Mouse (Mus musculus): ENCODE measurements around the gene Tcaim. TPM values are rescaled to one million over a fixed set of nuclear protein-coding genes. Genes with fewer than 3 reads are reported as not detected.

The Tcaim gene
- 1.5 TPM for polyA plus RNA-seq (2012; fragmentation: generic; extraction: Trizol)
- long read RNA-seq, experiment 1, partial matches to known transcripts: 1 of 4 reads
- long read RNA-seq, experiment 1, other reads (novel, unspliced or antisense): 1 of 4 reads
- long read RNA-seq, experiment 2, transcript Tcaim-201 (11 exons, 3,049 nt): major isoform, 24 of 30 reads
- long read RNA-seq, experiment 2, partial matches to known transcripts: 0 of 30 reads
- long read RNA-seq, experiment 2, other reads (novel, unspliced or antisense): 5 of 30 reads

DNA sequence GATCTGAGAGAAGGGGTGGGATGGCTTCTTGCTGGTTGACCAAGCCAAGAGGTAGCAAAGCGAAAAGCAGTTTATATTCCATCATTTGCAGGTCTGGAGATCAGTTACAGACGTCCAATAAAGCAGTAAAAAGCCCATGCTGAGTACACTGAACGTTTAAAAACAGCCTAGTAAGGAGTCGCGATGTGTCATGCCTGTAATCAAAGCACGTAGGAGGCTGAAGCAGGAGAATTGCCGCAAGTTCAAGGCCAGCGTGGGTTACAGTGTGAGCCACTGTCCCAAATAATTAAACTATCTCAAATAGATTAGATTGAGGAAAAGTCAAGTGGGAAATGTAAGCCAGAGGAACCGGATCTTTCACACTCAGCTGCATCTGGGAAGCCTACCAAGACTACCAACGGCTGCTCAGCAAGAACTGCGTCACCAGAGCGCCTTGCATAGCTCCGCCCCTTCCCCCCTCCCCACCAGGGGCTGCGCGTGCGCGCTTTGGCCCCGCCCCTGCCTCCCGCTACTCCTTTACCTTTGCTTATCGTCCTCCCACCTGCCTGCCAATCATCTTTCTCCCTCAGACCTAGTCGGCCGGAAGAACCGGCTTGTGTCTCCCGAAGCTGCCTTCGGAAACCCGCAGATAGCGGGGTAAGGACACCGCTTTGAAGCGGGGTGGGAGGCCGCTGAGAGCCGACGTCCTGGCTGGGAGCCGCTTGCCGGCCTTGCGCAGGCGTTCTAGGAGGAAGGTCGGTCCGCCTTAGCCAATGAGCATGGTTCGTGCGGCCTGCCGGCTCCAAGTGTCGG, at the start of gene Tcaim:
Gene Tcaim (plus strand): TSS at position 487 of the 792 bp plus-strand sequence.
- peak within 1 kb of the TSS; percentile 94 for H3ac ChIP-seq (ENCODE audit: control insufficient read depth, insufficient read length, low read depth)
- no peaks in the 10 kb centered on the region for H3K36me3 ChIP-seq (ENCODE audit: control insufficient read depth, insufficient read depth)
- H3K27me3 ChIP-seq (ENCODE audit: control insufficient read depth, insufficient read depth, insufficient read length): no peaks in the 10 kb centered on the region
- no peak for TF ChIP-seq FOSL1 (IDR thresholded peaks at IDR 0.05; ENCODE audit: insufficient read depth, low read length, poor library complexity, severe bottlenecking)
- no peak for TF ChIP-seq MAX (IDR thresholded peaks at IDR 0.05)
- no peak for TF ChIP-seq MYOD1 (IDR thresholded peaks at IDR 0.05; ENCODE audit: control insufficient read depth, insufficient read length, low read depth)
- no peak for TF ChIP-seq CEBPB (IDR thresholded peaks at IDR 0.05; ENCODE audit: low read depth)
- TF ChIP-seq USF1 (IDR thresholded peaks at IDR 0.05; ENCODE audit: low read depth): no peak
- no peak for TF ChIP-seq CTCF (IDR thresholded peaks at IDR 0.05; ENCODE audit: control insufficient read depth, insufficient read depth, insufficient read length)
- TF ChIP-seq MYOG (IDR thresholded peaks at IDR 0.05; ENCODE audit: control insufficient read depth, extremely low read depth, insufficient read length): no peak
- peak within 1 kb of the TSS; percentile 45 for H3K4me3 ChIP-seq (ENCODE audit: insufficient read depth, poor library complexity, severe bottlenecking)
- H3K79me3 ChIP-seq (ENCODE audit: low read depth): no peaks in the 10 kb centered on the region
- no peaks in the 10 kb centered on the region for H3K79me2 ChIP-seq (ENCODE audit: control insufficient read depth, insufficient read depth)

DNA sequence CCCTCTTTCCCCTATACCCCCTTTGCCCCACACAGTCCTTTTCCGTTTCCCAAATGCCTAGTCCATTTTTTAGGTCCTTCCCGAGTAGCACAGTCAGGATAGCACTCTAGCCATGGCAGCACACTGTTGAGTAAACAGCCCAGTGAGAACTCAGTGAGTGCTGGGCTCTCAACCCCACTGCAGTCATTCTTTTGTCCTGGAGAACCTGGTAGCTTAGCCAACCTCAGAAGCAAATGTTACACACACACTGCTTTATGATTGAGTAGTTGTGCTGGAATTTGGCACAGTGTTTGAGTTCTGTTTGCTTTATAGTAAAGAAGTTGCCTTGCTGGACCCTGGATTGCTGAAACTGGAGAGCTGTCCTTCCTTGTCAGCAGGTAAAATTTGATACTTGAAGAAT, 47.7 kb upstream of the Tcaim start:
- no peaks in the 10 kb centered on the region for H3K27me3 ChIP-seq (ENCODE audit: control insufficient read depth, insufficient read depth, insufficient read length)
- H3K4me3 ChIP-seq (ENCODE audit: insufficient read depth, poor library complexity, severe bottlenecking): no peak overlapping the region
- TF ChIP-seq USF1 (IDR thresholded peaks at IDR 0.05; ENCODE audit: low read depth) (no peak), CTCF (IDR thresholded peaks at IDR 0.05; ENCODE audit: control insufficient read depth, insufficient read depth, insufficient read length) (no peak), MAX (IDR thresholded peaks at IDR 0.05) (no peak), MYOD1 (IDR thresholded peaks at IDR 0.05; ENCODE audit: control insufficient read depth, insufficient read length, low read depth) (no peak), CEBPB (IDR thresholded peaks at IDR 0.05; ENCODE audit: low read depth) (no peak), FOSL1 (IDR thresholded peaks at IDR 0.05; ENCODE audit: insufficient read depth, low read length, poor library complexity, severe bottlenecking) (no peak), MYOG (IDR thresholded peaks at IDR 0.05; ENCODE audit: control insufficient read depth, extremely low read depth, insufficient read length) (no peak)
- no peak overlapping the region for H3ac ChIP-seq (ENCODE audit: control insufficient read depth, insufficient read length, low read depth)
- no peaks in the 10 kb centered on the region for H3K79me3 ChIP-seq (ENCODE audit: low read depth)
- no peaks in the 10 kb centered on the region for H3K79me2 ChIP-seq (ENCODE audit: control insufficient read depth, insufficient read depth)
- no peaks in the 10 kb centered on the region for H3K36me3 ChIP-seq (ENCODE audit: control insufficient read depth, insufficient read depth)

DNA sequence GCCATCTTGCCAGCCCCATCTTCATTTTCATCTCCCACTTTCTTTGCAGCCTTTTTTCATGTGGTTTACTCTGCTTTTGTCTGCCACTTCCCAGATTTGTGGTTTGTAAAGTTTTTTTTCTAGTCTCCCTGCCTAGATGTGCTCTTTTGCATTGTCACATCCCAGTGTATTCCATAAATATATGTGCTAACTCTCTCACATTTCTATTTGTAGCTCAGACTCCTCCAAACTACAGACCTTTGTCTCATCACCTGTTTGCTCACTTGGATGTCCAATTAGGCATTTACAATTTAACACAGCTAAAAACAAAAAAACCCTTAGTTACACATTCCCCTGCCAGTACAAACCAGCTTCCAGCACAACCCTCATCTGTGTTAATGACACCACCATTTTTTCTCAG, 45.2 kb upstream of the Tcaim start:
- no peak for TF ChIP-seq CTCF (IDR thresholded peaks at IDR 0.05; ENCODE audit: control insufficient read depth, insufficient read depth, insufficient read length)
- TF ChIP-seq USF1 (IDR thresholded peaks at IDR 0.05; ENCODE audit: low read depth): no peak
- no peak for TF ChIP-seq MAX (IDR thresholded peaks at IDR 0.05)
- TF ChIP-seq CEBPB (IDR thresholded peaks at IDR 0.05; ENCODE audit: low read depth): no peak
- no peak for TF ChIP-seq MYOD1 (IDR thresholded peaks at IDR 0.05; ENCODE audit: control insufficient read depth, insufficient read length, low read depth)
- TF ChIP-seq MYOG (IDR thresholded peaks at IDR 0.05; ENCODE audit: control insufficient read depth, extremely low read depth, insufficient read length): no peak
- no peak for TF ChIP-seq FOSL1 (IDR thresholded peaks at IDR 0.05; ENCODE audit: insufficient read depth, low read length, poor library complexity, severe bottlenecking)
- no peaks in the 10 kb centered on the region for H3K79me2 ChIP-seq (ENCODE audit: control insufficient read depth, insufficient read depth)

DNA sequence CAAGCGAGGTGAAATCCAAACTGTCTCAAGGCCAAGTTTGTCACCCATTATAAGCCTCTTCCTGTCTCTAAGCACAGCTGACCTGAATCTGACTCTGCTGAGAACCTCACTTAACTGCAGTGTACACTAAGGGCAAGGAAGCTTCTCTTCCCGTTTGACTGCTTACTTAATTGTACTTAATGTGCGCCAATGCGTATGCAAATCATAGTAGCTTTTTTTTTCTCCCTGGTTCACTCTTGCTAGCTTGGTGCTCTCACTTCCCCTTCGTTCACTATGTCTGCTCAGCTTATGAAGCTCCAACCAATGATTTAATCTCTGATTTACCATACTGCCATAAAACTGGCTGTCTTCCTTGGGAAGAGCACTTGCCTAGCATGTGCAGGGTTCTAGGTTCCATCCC, 20.1 kb upstream of the Tcaim start:
- no peak overlapping the region for H3ac ChIP-seq (ENCODE audit: control insufficient read depth, insufficient read length, low read depth)
- no peaks in the 10 kb centered on the region for H3K36me3 ChIP-seq (ENCODE audit: control insufficient read depth, insufficient read depth)
- H3K79me2 ChIP-seq (ENCODE audit: control insufficient read depth, insufficient read depth): no peaks in the 10 kb centered on the region
- H3K27me3 ChIP-seq (ENCODE audit: control insufficient read depth, insufficient read depth, insufficient read length): peaks cover 5% of the 10 kb centered on the region
- no peak overlapping the region for H3K4me3 ChIP-seq (ENCODE audit: insufficient read depth, poor library complexity, severe bottlenecking)
- no peak for TF ChIP-seq MYOG (IDR thresholded peaks at IDR 0.05; ENCODE audit: control insufficient read depth, extremely low read depth, insufficient read length)
- no peak for TF ChIP-seq USF1 (IDR thresholded peaks at IDR 0.05; ENCODE audit: low read depth)
- no peak for TF ChIP-seq MAX (IDR thresholded peaks at IDR 0.05)
- no peak for TF ChIP-seq FOSL1 (IDR thresholded peaks at IDR 0.05; ENCODE audit: insufficient read depth, low read length, poor library complexity, severe bottlenecking)
- no peak for TF ChIP-seq CEBPB (IDR thresholded peaks at IDR 0.05; ENCODE audit: low read depth)
- TF ChIP-seq CTCF (IDR thresholded peaks at IDR 0.05; ENCODE audit: control insufficient read depth, insufficient read depth, insufficient read length): no peak
- no peak for TF ChIP-seq MYOD1 (IDR thresholded peaks at IDR 0.05; ENCODE audit: control insufficient read depth, insufficient read length, low read depth)
- H3K79me3 ChIP-seq (ENCODE audit: low read depth): no peaks in the 10 kb centered on the region

More for the DNA sequence above, 45.2 kb upstream of the Tcaim start:
- H3K4me3 ChIP-seq (ENCODE audit: insufficient read depth, poor library complexity, severe bottlenecking): no peak overlapping the region
- H3K79me3 ChIP-seq (ENCODE audit: low read depth): no peaks in the 10 kb centered on the region
- no peak overlapping the region for H3ac ChIP-seq (ENCODE audit: control insufficient read depth, insufficient read length, low read depth)
- H3K27me3 ChIP-seq (ENCODE audit: control insufficient read depth, insufficient read depth, insufficient read length): no peaks in the 10 kb centered on the region
- no peaks in the 10 kb centered on the region for H3K36me3 ChIP-seq (ENCODE audit: control insufficient read depth, insufficient read depth)

DNA sequence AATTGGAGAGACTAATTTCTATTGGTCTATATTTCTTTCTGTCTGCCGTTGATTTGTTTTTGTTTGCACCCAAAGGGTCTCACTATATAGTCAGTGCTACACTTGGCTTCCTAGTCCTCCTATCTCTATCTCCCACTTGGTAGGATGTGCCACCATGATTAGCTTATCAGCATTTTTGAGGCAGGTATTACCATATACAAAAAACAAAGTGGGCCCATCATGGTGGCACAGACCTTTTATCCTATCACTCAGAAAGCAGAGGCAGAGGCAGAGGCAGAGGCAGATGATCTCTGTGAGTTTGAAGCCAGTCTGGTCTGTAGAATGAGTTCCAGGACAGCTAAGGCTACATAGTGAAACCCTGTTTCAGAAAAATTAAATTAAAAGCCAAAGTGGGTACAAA, 18.8 kb upstream of the Tcaim start:
- Histone ChIP-seq H3K79me2 (ENCODE audit: control insufficient read depth, insufficient read depth) (no peaks in the 10 kb centered on the region), H3K4me3 (ENCODE audit: insufficient read depth, poor library complexity, severe bottlenecking) (no peak overlapping the region), H3ac (ENCODE audit: control insufficient read depth, insufficient read length, low read depth) (no peak overlapping the region), H3K36me3 (ENCODE audit: control insufficient read depth, insufficient read depth) (no peaks in the 10 kb centered on the region), H3K27me3 (ENCODE audit: control insufficient read depth, insufficient read depth, insufficient read length) (peaks cover 5% of the 10 kb centered on the region), H3K79me3 (ENCODE audit: low read depth) (no peaks in the 10 kb centered on the region)
- TF ChIP-seq MYOD1 (IDR thresholded peaks at IDR 0.05; ENCODE audit: control insufficient read depth, insufficient read length, low read depth): no peak
- TF ChIP-seq FOSL1 (IDR thresholded peaks at IDR 0.05; ENCODE audit: insufficient read depth, low read length, poor library complexity, severe bottlenecking): no peak
- no peak for TF ChIP-seq USF1 (IDR thresholded peaks at IDR 0.05; ENCODE audit: low read depth)
- no peak for TF ChIP-seq CTCF (IDR thresholded peaks at IDR 0.05; ENCODE audit: control insufficient read depth, insufficient read depth, insufficient read length)
- TF ChIP-seq MYOG (IDR thresholded peaks at IDR 0.05; ENCODE audit: control insufficient read depth, extremely low read depth, insufficient read length): no peak
- TF ChIP-seq MAX (IDR thresholded peaks at IDR 0.05): no peak
- no peak for TF ChIP-seq CEBPB (IDR thresholded peaks at IDR 0.05; ENCODE audit: low read depth)

Measured in C2C12 (cell line).